Mouse (Mus musculus) urinary bladder, postnatal 10 days (tissue): ENCODE measurements around the gene Ano8.
A peak's percentile ranks its signal among the peaks of the same experiment; 100 is the strongest.
"Not testable (repeated sequence)": the region's sequence is repeated elsewhere in the genome, so short reads cannot be mapped to it uniquely, and the experiment has no call there.

Experiments used
- DNase-seq: peaks from one replicate; pipeline ENCODE4 v3.0.0; 2022; ENCODE audit warnings: low spot score

Ano8 gene

GRCm38 (mm10) chr8:71485142-71486135, at the start of gene Ano8:
Gene Ano8 (minus strand): TSS chr8:71485963.
- DNase-seq = no peak

- no peak for DNase-seq
These were observed 48.6 kb upstream of the Ano8 start for GRCm38 (mm10) chr8:71534263-71534810.

- not testable (repeated sequence) for DNase-seq
These were observed 45.1 kb upstream of the Ano8 start for GRCm38 (mm10) chr8:71530735-71531467.

GRCm38 (mm10) chr8:71528362-71529073, 42.8 kb upstream of the Ano8 start:
- DNase-seq = no peak

GRCm38 (mm10) chr8:71527162-71527870, 41.6 kb upstream of the Ano8 start:
- DNase-seq = no peak

GRCm38 (mm10) chr8:71526272-71526671, 40.5 kb upstream of the Ano8 start:
- DNase-seq = no peak

- no peak for DNase-seq
These were observed 39.7 kb upstream of the Ano8 start, which contains the start of gene Ccdc194 for GRCm38 (mm10) chr8:71525226-71526050. Gene Ccdc194 (minus strand): TSS chr8:71525711.

- peak; percentile 89 for DNase-seq
These were observed 35.9 kb upstream of the Ano8 start for GRCm38 (mm10) chr8:71521634-71522033.

GRCm38 (mm10) chr8:71519037-71519825, 33.5 kb upstream of the Ano8 start:
- DNase-seq = not testable (repeated sequence)

GRCm38 (mm10) chr8:71516786-71517185, 31.0 kb upstream of the Ano8 start:
- DNase-seq = no peak

- DNase-seq = no peak
These were observed 29.3 kb upstream of the Ano8 start for GRCm38 (mm10) chr8:71515043-71515442.

GRCm38 (mm10) chr8:71513018-71513754, 27.4 kb upstream of the Ano8 start:
- DNase-seq = no peak

- no peak for DNase-seq
These were observed 25.9 kb upstream of the Ano8 start, which contains the start of gene Plvap for GRCm38 (mm10) chr8:71511644-71512043. Gene Plvap (minus strand): TSS chr8:71511752.

- DNase-seq = no peak
These were observed 23.6 kb upstream of the Ano8 start for GRCm38 (mm10) chr8:71509316-71509715.

GRCm38 (mm10) chr8:71507589-71508104, 21.9 kb upstream of the Ano8 start:
- no peak for DNase-seq

GRCm38 (mm10) chr8:71505979-71506378, 20.2 kb upstream of the Ano8 start:
- no peak for DNase-seq

GRCm38 (mm10) chr8:71505326-71505725, 19.6 kb upstream of the Ano8 start:
- no peak for DNase-seq

GRCm38 (mm10) chr8:71504349-71504748, 18.6 kb upstream of the Ano8 start:
- DNase-seq = no peak
